Mouse (Mus musculus): Measurements from ENCODE around the gene Soga1.

- TF ChIP-seq GATA1 (IDR thresholded peaks at IDR 0.05; ENCODE audit: borderline replicate concordance, low read length) (no peak), FLI1 (IDR thresholded peaks at IDR 0.05; ENCODE audit: low read length) (no peak)
These were observed 1.4 kb downstream of the Soga1 start for GRCm38 (mm10) chr2:157077641-157078058.

All from megakaryocyte, embryonic 14.5 days (primary cell).